Mouse (Mus musculus) lung, adult 2 months (tissue): Measurements from ENCODE around the gene Ddx25. TPM values are rescaled to one million over a fixed set of nuclear protein-coding genes. Genes with fewer than 3 reads are reported as not detected.

ENCODE experiments used
- DNase-seq: peaks from one replicate; pipeline ENCODE4 v3.0.0; 2022
- H3K4me1 ChIP-seq: fragments of 200-500 bp; 2 replicates; pipeline ENCODE4 v1.6.1; 2011; ENCODE audit warnings: low read length; ENCODE audit not compliant: control insufficient read depth, insufficient read depth
- H3K4me3 ChIP-seq: fragments of 200-500 bp; replicated peaks from 2 replicates; pipeline ENCODE3; 2011; ENCODE audit warnings: low read depth, mild to moderate bottlenecking, control low read depth, low read length; ENCODE audit errors: extremely low read depth
- CTCF ChIP-seq: fragments of 200-500 bp; IDR thresholded peaks from 2 replicates; pipeline ENCODE4 v1.5.1; 2011; ENCODE audit warnings: mild to moderate bottlenecking, low read length, control low read depth; ENCODE audit not compliant: insufficient read depth
- POLR2A ChIP-seq: fragments of 200-500 bp; IDR thresholded peaks from 2 replicates; pipeline ENCODE4 v1.6.1; 2011; ENCODE audit warnings: low read depth, mild to moderate bottlenecking, control low read depth, low read length, borderline replicate concordance; ENCODE audit errors: extremely low read depth
- WGBS: fragments of 180-500 bp; shearing (Covaris S2); methylation state at CpG from one replicate; pipeline ENCODE4 v1.1.7; 2018; 5-methylcytosine and 5-hydroxymethylcytosine counted together
- polyA plus RNA-seq: library from polyadenylated mRNA; depleted of rRNA; stranded (reverse); fragments of >200 nt; gene quantifications from 2 replicates; pipeline ENCODE4 v1.2.3, GENCODE M21; 2012; rRNA removed

Gene Ddx25
- polyA plus RNA-seq, 1 experiment, result 0.02 TPM

GRCm38 (mm10) chr9:35499946-35500345 is 58.4 kb downstream of the Ddx25 start:
- Histone ChIP-seq H3K4me1 (no peaks in the 10 kb centered on the region), H3K4me3 (no peak overlapping the region)
- DNase-seq, result no peak
- no peak for TF ChIP-seq CTCF
- TF ChIP-seq POLR2A, result no peak
- 76% methylated on average over 6 of the region's 6 CpGs for WGBS

- Histone ChIP-seq H3K4me1 (no peaks in the 10 kb centered on the region), H3K4me3 (no peak overlapping the region)
- TF ChIP-seq CTCF (no peak), POLR2A (no peak)
- 45% methylated on average over 3 of the region's 3 CpGs for WGBS
- DNase-seq, result no peak
These were observed 62.9 kb downstream of the Ddx25 start for GRCm38 (mm10) chr9:35495471-35495870.

GRCm38 (mm10) chr9:35494937-35495336 is 63.4 kb downstream of the Ddx25 start:
- Histone ChIP-seq H3K4me1 (no peaks in the 10 kb centered on the region), H3K4me3 (no peak overlapping the region)
- TF ChIP-seq CTCF (no peak), POLR2A (no peak)
- no peak for DNase-seq
- WGBS, result 74% methylated on average over 4 of the region's 4 CpGs

GRCm38 (mm10) chr9:35493733-35494092 is 64.6 kb downstream of the Ddx25 start:
- H3K4me1 ChIP-seq, result no peaks in the 10 kb centered on the region
- DNase-seq, result no peak
- no peak overlapping the region for H3K4me3 ChIP-seq
- no peak for TF ChIP-seq CTCF
- 55% methylated on average over 4 of the region's 4 CpGs for WGBS

GRCm38 (mm10) chr9:35493033-35493732 is 65.1 kb downstream of the Ddx25 start:
- no peak for DNase-seq

GRCm38 (mm10) chr9:35491109-35491866 is 67.0 kb downstream of the Ddx25 start:
- Histone ChIP-seq H3K4me3 (no peak overlapping the region), H3K4me1 (no peaks in the 10 kb centered on the region)
- no peak for DNase-seq
- WGBS, result 80% methylated on average over 11 of the region's 11 CpGs
- TF ChIP-seq POLR2A (no peak), CTCF (no peak)

More at GRCm38 (mm10) chr9:35493033-35493732, 65.1 kb downstream of the Ddx25 start:
- TF ChIP-seq CTCF, result no peak
- TF ChIP-seq POLR2A, result no peak
- no peaks in the 10 kb centered on the region for H3K4me1 ChIP-seq
- no peak overlapping the region for H3K4me3 ChIP-seq
- WGBS, result 69% methylated on average over 7 of the region's 7 CpGs

GRCm38 (mm10) chr9:35488496-35488895 is 69.8 kb downstream of the Ddx25 start:
- TF ChIP-seq CTCF, result no peak
- no peak for TF ChIP-seq POLR2A

More at GRCm38 (mm10) chr9:35488496-35488895, 69.8 kb downstream of the Ddx25 start:
- WGBS, result 98% methylated on average over 4 of the region's 4 CpGs
- Histone ChIP-seq H3K4me3 (no peak overlapping the region), H3K4me1 (no peaks in the 10 kb centered on the region)
- DNase-seq, result no peak

Other genes starting within 250 kb of the Ddx25 start
- 5.4 and 7.1 TPM in 2 replicates for gene Cdon, start 137.4 kb downstream of the Ddx25 start, polyA plus RNA-seq
- not detected in 2 replicates for gene Gm1113, start 40.3 kb downstream of the Ddx25 start, polyA plus RNA-seq
- gene Pus3, start 67 bp upstream of the Ddx25 start, polyA plus RNA-seq, result 1.1 and 2.2 TPM in 2 replicates
- not detected in 2 replicates for gene Pate2, start 11.8 kb upstream of the Ddx25 start, polyA plus RNA-seq
- gene Hyls1, start 11.9 kb upstream of the Ddx25 start, polyA plus RNA-seq, result 0.75 and 0.89 TPM in 2 replicates
- not detected in 2 replicates for gene Pate4, start 53.4 kb upstream of the Ddx25 start, polyA plus RNA-seq
- gene Pate3, start 89.7 kb upstream of the Ddx25 start, polyA plus RNA-seq, result not detected in 2 replicates
- gene Pate1, start 128.9 kb upstream of the Ddx25 start, polyA plus RNA-seq, result not detected in 2 replicates
- not detected in 2 replicates for gene Gm17677, start 182.5 kb upstream of the Ddx25 start, polyA plus RNA-seq
- gene Gm17727, start 219.6 kb upstream of the Ddx25 start, polyA plus RNA-seq, result not detected in 2 replicates
- not detected in 2 replicates for gene Gm27235, start 231.6 kb upstream of the Ddx25 start, polyA plus RNA-seq
- gene D730048I06Rik, start 231.6 kb upstream of the Ddx25 start, polyA plus RNA-seq, result not detected in 2 replicates